Mouse (Mus musculus): ENCODE data around the gene Paqr4.

GRCm38 (mm10) chr17:23740598-23741021 is at the start of gene Paqr4:
- TF ChIP-seq CTCF (IDR thresholded peaks at IDR 0.05; ENCODE audit: control insufficient read depth, insufficient read depth, low read length) = no peak
- TF ChIP-seq POLR2A (IDR thresholded peaks at IDR 0.05; ENCODE audit: borderline replicate concordance, control insufficient read depth, low read depth, low read length) = 0 out of 2 replicates have a peak, but pooled peaks have one; percentile 8

Data from bone marrow, adult 2 months (tissue).